22 mouse cellular contexts compared by ENCODE assay signal in genomic region chr3:145916374-145916773, GRCm38 (mm10). TPM values are rescaled to one million over a fixed set of nuclear protein-coding genes. Genes with fewer than 3 reads are reported as not detected.
DNase-seq lines count a peak whose midpoint lies in the region; ATAC-seq and TF ChIP-seq lines count a peak whose summit lies in the region.
"Had no signal": no experiment of that assay in that cellular context is flagged by ENCODE, and none has a peak within 500 bp of the region (broad histone marks: within the 10 kb centered on the region; RNA-seq: fewer than 3 reads in every experiment).

No protein-coding gene starts in this region.

- 78% methylated on average over 5 of the region's 5 CpGs for WGBS in stomach, embryonic 15.5 days
- 81% methylated on average over 5 of the region's 5 CpGs for WGBS in stomach, postnatal 0 days

- in situ Hi-C loops in CH12.LX (cut with MboI; ENCODE audit: low pct_ligation_motif_present, low pct_unique_long_range_greater_than_20kb, low sequenced_read_pairs) = loop anchor here (25.0 kb wide), 1 partner anchor 504 kb away; no protein-coding TSS in a partner anchor

- H3K27me3 ChIP-seq in stomach, embryonic 15.5 days (replicated peaks) = no peaks in the 10 kb centered on the region
- no peaks in the 10 kb centered on the region for H3K27me3 ChIP-seq in stomach, postnatal 0 days (ENCODE audit: control insufficient read depth, insufficient read depth, low read length)
- no peaks in the 10 kb centered on the region for H3K27me3 ChIP-seq in CH12.LX (replicated peaks)
- H3K27me3 ChIP-seq: forebrain, embryonic 13.5 days; heart, embryonic 13.5 days; hindbrain, embryonic 12.5 days; intestine, embryonic 15.5 days had no signal

- TF ChIP-seq POLR2A in CH12.LX (IDR thresholded peaks at IDR 0.05; ENCODE audit: low read depth, low read length) = no peak

- H3K4me1 ChIP-seq in stomach, embryonic 15.5 days = no peaks in the 10 kb centered on the region
- no peaks in the 10 kb centered on the region for H3K4me1 ChIP-seq in stomach, postnatal 0 days (replicated peaks; ENCODE audit: control insufficient read depth, insufficient read depth)
- H3K4me1 ChIP-seq in CH12.LX (ENCODE audit: control insufficient read depth in 1 of 2, insufficient read depth in 2 of 2) = peaks cover 5 to 14% of the 10 kb centered on the region in 2 experiments
- H3K4me1 ChIP-seq: embryonic facial prominence, embryonic 10.5 days; forebrain, embryonic 13.5 days; hindbrain, embryonic 12.5 days; intestine, embryonic 15.5 days had no signal

- H3K36me3 ChIP-seq in stomach, embryonic 15.5 days = no peaks in the 10 kb centered on the region
- no peaks in the 10 kb centered on the region for H3K36me3 ChIP-seq in stomach, postnatal 0 days (ENCODE audit: control insufficient read depth, insufficient read depth, low read length)
- no peaks in the 10 kb centered on the region for H3K36me3 ChIP-seq in CH12.LX (replicated peaks in 1 of 2; ENCODE audit: control insufficient read depth in 1 of 2, insufficient read depth in 1 of 2, low read length in 1 of 2)
- H3K36me3 ChIP-seq: embryonic facial prominence, embryonic 10.5 days; heart, embryonic 13.5 days; hindbrain, embryonic 12.5 days; intestine, embryonic 15.5 days had no signal

- no peak for TF ChIP-seq EP300 in stomach, postnatal 0 days (optimal IDR thresholded peaks at IDR 0.05)
- no peak for TF ChIP-seq EP300 in CH12.LX (IDR thresholded peaks at IDR 0.05; ENCODE audit: low read length)

- intact Hi-C loops in gastrocnemius, adult 2 months (cut with DNase I) = no loop called here

- TF ChIP-seq CTCF in stomach, postnatal 0 days (IDR thresholded peaks at IDR 0.05; ENCODE audit: low read depth) = no peak
- TF ChIP-seq CTCF in CH12.LX (conservative IDR thresholded peaks at IDR 0.05 in 1 of 2, IDR thresholded peaks at IDR 0.05 in 1 of 2; ENCODE audit: low read depth in 2 of 2, low read length in 2 of 2) = no peak
- TF ChIP-seq CTCF in gastrocnemius, adult 2 months (IDR thresholded peaks at IDR 0.05) = no peak

- H3K9ac ChIP-seq in stomach, embryonic 15.5 days = no peak overlapping the region
- H3K9ac ChIP-seq in stomach, postnatal 0 days (ENCODE audit: low read length) = no peak overlapping the region
- no peak overlapping the region for H3K9ac ChIP-seq in CH12.LX (ENCODE audit: insufficient read depth, low read depth)
- H3K9ac ChIP-seq: forebrain, embryonic 13.5 days; forebrain, postnatal 0 days; heart, embryonic 13.5 days; hindbrain, embryonic 12.5 days; intestine, embryonic 15.5 days had no signal

- H3K27ac ChIP-seq in stomach, embryonic 15.5 days = peak overlapping the region; percentile 17; the same call in 1 of the 2 replicates
- no peak overlapping the region for H3K27ac ChIP-seq in stomach, postnatal 0 days (replicated peaks)
- H3K27ac ChIP-seq in CH12.LX (ENCODE audit: insufficient read depth, low read depth) = no peak overlapping the region
- no peak overlapping the region for H3K27ac ChIP-seq in gastrocnemius, adult 2 months
- H3K27ac ChIP-seq: embryonic facial prominence, embryonic 10.5 days; forebrain, embryonic 13.5 days; heart, embryonic 13.5 days; hindbrain, embryonic 12.5 days; intestine, embryonic 15.5 days had no signal

- no peak for TF ChIP-seq RAD21 in CH12.LX (IDR thresholded peaks at IDR 0.05; ENCODE audit: low read depth, low read length)

- dilution Hi-C loops in CH12.LX (cut with MboI; ENCODE audit: extremely low pct_ligation_motif_present, extremely low pct_unique_long_range_greater_than_20kb, low sequenced_read_pairs) = no loop called here

- H3K4me3 ChIP-seq in stomach, embryonic 15.5 days (replicated peaks) = no peak overlapping the region
- H3K4me3 ChIP-seq in stomach, postnatal 0 days (ENCODE audit: low read depth, low read length) = no peak overlapping the region
- H3K4me3 ChIP-seq in CH12.LX (replicated peaks in 1 of 3; ENCODE audit: low read depth in 2 of 3, low read length in 2 of 3, poor library complexity in 1 of 3) = no peak overlapping the region
- H3K4me3 ChIP-seq in gastrocnemius, adult 2 months = no peak overlapping the region
- H3K4me3 ChIP-seq: embryonic facial prominence, embryonic 10.5 days; forebrain, embryonic 13.5 days; heart, embryonic 13.5 days; hindbrain, embryonic 12.5 days; intestine, embryonic 15.5 days had no signal

- ATAC-seq in stomach, embryonic 15.5 days (ENCODE audit: insufficient read depth, low FRiP score, low read depth) = no peak
- no peak for ATAC-seq in stomach, postnatal 0 days (ENCODE audit: low FRiP score, low TSS enrichment)
- peak; percentile 55 for ATAC-seq in granulocyte monocyte progenitor cell, adult 5-6 weeks (replicated peaks; ENCODE audit: poor library complexity, severe bottlenecking)
- 0 out of 2 replicates have a peak, but pooled peaks have one; percentile 50 for ATAC-seq in megakaryocyte progenitor cell, adult 5-6 weeks (replicated peaks; ENCODE audit: poor library complexity)
- ATAC-seq: forebrain, embryonic 13.5 days; forebrain, postnatal 0 days; hindbrain, embryonic 16.5 days; intestine, embryonic 15.5 days had no signal

- no peak overlapping the region for H3K4me2 ChIP-seq in stomach, embryonic 15.5 days
- H3K4me2 ChIP-seq in stomach, postnatal 0 days (replicated peaks; ENCODE audit: low read depth) = no peak overlapping the region
- H3K4me2 ChIP-seq in CH12.LX (ENCODE audit: insufficient read depth, low read depth, poor library complexity, severe bottlenecking) = peak overlapping the region; percentile 7
- H3K4me2 ChIP-seq: forebrain, embryonic 13.5 days; heart, embryonic 13.5 days; hindbrain, embryonic 12.5 days; intestine, embryonic 15.5 days had no signal

- no peak for DNase-seq in stomach, postnatal 0 days (ENCODE audit: low spot score)
- no peak for DNase-seq in CH12.LX (ENCODE audit: extremely low read depth)
- DNase-seq in thymus, postnatal 10 days (ENCODE audit: low spot score in 2 of 2) = no peak
- DNase-seq in adrenal gland, adult 8-10 months = no peak
- no peak for DNase-seq in gastrocnemius, adult 2 months
- DNase-seq: adrenal gland, postnatal 25 days; cerebellum, adult 18-20 months; cerebellum, adult 9-11 months; cerebellum, postnatal 36 days; forebrain, postnatal 0 days; gastrocnemius, postnatal 25 days; heart, adult 11 months; heart, postnatal 4 days had no signal

- no peaks in the 10 kb centered on the region for H3K9me3 ChIP-seq in stomach, embryonic 15.5 days
- no peaks in the 10 kb centered on the region for H3K9me3 ChIP-seq in stomach, postnatal 0 days (ENCODE audit: control insufficient read depth, low read length)
- peaks cover 16% of the 10 kb centered on the region for H3K9me3 ChIP-seq in CH12.LX (replicated peaks; ENCODE audit: low read length)
- H3K9me3 ChIP-seq: embryonic facial prominence, embryonic 10.5 days; forebrain, embryonic 13.5 days; hindbrain, embryonic 12.5 days; intestine, embryonic 15.5 days had no signal

- H3K79me2 ChIP-seq in CH12.LX (replicated peaks; ENCODE audit: control insufficient read depth, extremely low read depth, insufficient read depth, poor library complexity, severe bottlenecking) = no peaks in the 10 kb centered on the region

TF ChIP-seq in CH12.LX, 34 proteins besides CTCF, POLR2A, EP300 and RAD21:
- TF ChIP-seq ETS1 (conservative IDR thresholded peaks at IDR 0.05; ENCODE audit: low read depth, low read length) (no peak), ZC3H11A (IDR thresholded peaks at IDR 0.05; ENCODE audit: low read depth, low read length) (no peak), GABPA (IDR thresholded peaks at IDR 0.05; ENCODE audit: insufficient replicate concordance, low read depth, low read length) (no peak), RCOR1 (conservative IDR thresholded peaks at IDR 0.05; ENCODE audit: low read depth, low read length) (no peak), JUND (conservative IDR thresholded peaks at IDR 0.05; ENCODE audit: low read depth, low read length) (no peak), JUN (IDR thresholded peaks at IDR 0.05; ENCODE audit: insufficient read depth, low read depth, low read length) (no peak), SMC3 (IDR thresholded peaks at IDR 0.05; ENCODE audit: low read depth, low read length) (no peak), TBP (conservative IDR thresholded peaks at IDR 0.05; ENCODE audit: low read depth, low read length) (no peak)

RNA-seq across cellular contexts. Expression of gene Bcl10, which starts 6.2 kb away (rescaled TPM):
- 50.4 and 51.3 TPM in 2 replicates for polyA plus RNA-seq in stomach, embryonic 15.5 days (2015; fragmentation: Nextera tagmentation; extraction: Ambion mirVana)
- polyA plus RNA-seq in stomach, postnatal 0 days (2015; fragmentation: Nextera tagmentation; extraction: Ambion mirVana) = 43.5 and 46.1 TPM in 2 replicates
- total RNA-seq in CH12.LX (2012; rRNA removed) (68.8 and 73.6 TPM in 2 replicates), CH12.LX (2014; rRNA removed) (166 and 177 TPM in 2 replicates)
- polyA plus RNA-seq in CH12.LX (2012; ENCODE audit: insufficient read length, low read depth) = 79.0 and 103 TPM in 2 replicates
- 23.8 and 47.4 TPM in 2 replicates for total RNA-seq in granulocyte monocyte progenitor cell, adult 5-6 weeks (2014; fragmentation: Nextera tagmentation)
- total RNA-seq in granulocyte monocyte progenitor cell, adult 5-6 weeks (2017) = 37.1 and 48.8 TPM in 2 replicates
- total RNA-seq in megakaryocyte progenitor cell, adult 5-6 weeks (2015) = 41.2 and 43.6 TPM in 2 replicates
- 33.8 and 39.0 TPM in 2 replicates for total RNA-seq in megakaryocyte progenitor cell, adult 5-6 weeks (2017)
- total RNA-seq in adrenal gland, adult 8-10 months (2022) = 10 to 100 TPM; 21.8 to 25.1 (median 23.4) TPM
- total RNA-seq in gastrocnemius, adult 2 months (2021) = 1 to 10 TPM; 9.6 to 9.8 TPM

RNA-seq across cellular contexts. Expression of gene 2410004B18Rik, which starts 21.4 kb away (rescaled TPM):
- polyA plus RNA-seq in stomach, embryonic 15.5 days (2015; fragmentation: Nextera tagmentation; extraction: Ambion mirVana) = 47.6 and 49.0 TPM in 2 replicates
- 33.1 and 36.4 TPM in 2 replicates for polyA plus RNA-seq in stomach, postnatal 0 days (2015; fragmentation: Nextera tagmentation; extraction: Ambion mirVana)
- total RNA-seq in CH12.LX (2012; rRNA removed) (51.9 and 77.1 TPM in 2 replicates), CH12.LX (2014; rRNA removed) (123 and 155 TPM in 2 replicates)
- polyA plus RNA-seq in CH12.LX (2012; ENCODE audit: insufficient read length, low read depth) = 130 and 138 TPM in 2 replicates
- total RNA-seq in granulocyte monocyte progenitor cell, adult 5-6 weeks (2014; fragmentation: Nextera tagmentation) = 9.7 and 16.0 TPM in 2 replicates
- 15.9 and 18.6 TPM in 2 replicates for total RNA-seq in granulocyte monocyte progenitor cell, adult 5-6 weeks (2017)
- 25.3 and 42.3 TPM in 2 replicates for total RNA-seq in megakaryocyte progenitor cell, adult 5-6 weeks (2015)
- 13.3 and 14.0 TPM in 2 replicates for total RNA-seq in megakaryocyte progenitor cell, adult 5-6 weeks (2017)
- total RNA-seq in adrenal gland, adult 8-10 months (2022) = 10 to 100 TPM; 17.4 to 25.4 (median 22.4) TPM
- total RNA-seq in gastrocnemius, adult 2 months (2021) = 10 to 100 TPM; 18.2 to 19.6 TPM

Comparison
In these comparisons a context has a peak if more than half of its experiments do, and no peak if none do; other contexts are left out.
1. ATAC-seq: peak in granulocyte monocyte progenitor cell, adult 5-6 weeks (single experiment) and megakaryocyte progenitor cell, adult 5-6 weeks (single experiment); none in stomach, embryonic 15.5 days (single experiment) and stomach, postnatal 0 days (single experiment).